Mouse (Mus musculus) forebrain, embryonic 15.5 days (tissue): Measurements from ENCODE around the gene Fam219a. TPM values are rescaled to one million over a fixed set of nuclear protein-coding genes. Genes with fewer than 3 reads are reported as not detected.

Experiments used
- ATAC-seq: fragments of 200-750 bp; cut with Nextera tagmentation; replicated peaks from 2 replicates; pipeline ENCODE4 v1.8.0; 2017; ENCODE audit warnings: mild to moderate bottlenecking, moderate TSS enrichment, moderate library complexity
- H3K27ac ChIP-seq: fragments of 300-500 bp; sonication (generic); replicated peaks from 2 replicates; pipeline ENCODE4 v1.5.1; 2015; ENCODE audit warnings: mild to moderate bottlenecking, inconsistent platforms
- H3K27me3 ChIP-seq: fragments of 300-500 bp; sonication (generic); 2 replicates; pipeline ENCODE4 v1.6.1; 2015; ENCODE audit warnings: inconsistent platforms
- H3K36me3 ChIP-seq: fragments of 300-500 bp; sonication (generic); 2 replicates; pipeline ENCODE4 v1.6.1; 2015; ENCODE audit warnings: mild to moderate bottlenecking, inconsistent platforms
- H3K4me1 ChIP-seq: fragments of 300-500 bp; sonication (generic); 2 replicates; pipeline ENCODE4 v1.6.1; 2015; ENCODE audit warnings: inconsistent platforms
- H3K4me2 ChIP-seq: fragments of 300-500 bp; sonication (generic); replicated peaks from 2 replicates; pipeline ENCODE4 v1.6.1; 2015; ENCODE audit warnings: mild to moderate bottlenecking, inconsistent platforms
- H3K4me3 ChIP-seq: fragments of 300-500 bp; sonication (generic); 2 replicates; pipeline ENCODE4 v1.5.1; 2015; ENCODE audit warnings: mild to moderate bottlenecking, inconsistent platforms
- H3K9ac ChIP-seq: fragments of 300-500 bp; sonication (generic); replicated peaks from 2 replicates; pipeline ENCODE4 v1.6.1; 2015; ENCODE audit warnings: mild to moderate bottlenecking, inconsistent platforms
- H3K9me3 ChIP-seq: fragments of 300-500 bp; sonication (generic); 2 replicates; pipeline ENCODE4 v1.6.1; 2016; ENCODE audit warnings: inconsistent platforms
- WGBS: fragments of 180-500 bp; shearing (Covaris S2); methylation state at CpG from one replicate; pipeline ENCODE4 v1.1.7; 2015; ENCODE audit warnings: mixed read lengths; 5-methylcytosine and 5-hydroxymethylcytosine counted together
- polyA plus RNA-seq: library from polyadenylated mRNA; unstranded; fragments of >200 nt; fragmentation: Nextera tagmentation; extraction: Ambion mirVana; gene quantifications from 2 replicates; pipeline ENCODE4 v1.2.1, GENCODE M21; 2015

Fam219a gene
- polyA plus RNA-seq, 1 experiment from 2014 or later, result 14.7 TPM

DNA sequence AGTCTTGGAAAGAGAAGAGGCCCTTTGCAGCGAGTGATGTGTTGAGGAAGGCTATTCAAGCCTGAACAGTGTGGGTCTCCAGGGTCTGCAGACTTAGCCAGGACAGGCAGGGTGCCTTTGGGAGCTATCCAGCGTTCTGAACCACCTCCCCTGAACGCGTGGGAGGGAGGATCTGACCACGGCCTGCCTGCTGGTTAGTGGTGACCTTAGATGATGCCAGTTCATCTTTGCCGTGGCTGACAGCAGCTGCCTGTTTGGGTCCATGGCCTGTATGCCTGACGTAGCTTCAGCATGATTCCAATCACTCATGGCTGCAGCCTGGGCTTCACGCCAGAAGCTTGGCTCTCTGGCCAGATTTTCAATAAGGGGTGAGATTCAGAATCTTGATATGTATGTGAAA lies 23.4 kb downstream of the Fam219a start:
- WGBS, result 8% methylated on average over 8 of the region's 8 CpGs
- peaks cover 25% of the 10 kb centered on the region for H3K4me1 ChIP-seq
- H3K27me3 ChIP-seq, result no peaks in the 10 kb centered on the region
- no peak overlapping the region for H3K4me2 ChIP-seq
- ATAC-seq, result no peak
- no peaks in the 10 kb centered on the region for H3K9me3 ChIP-seq
- H3K9ac ChIP-seq, result no peak overlapping the region
- no peak overlapping the region for H3K4me3 ChIP-seq
- no peak overlapping the region for H3K27ac ChIP-seq
- H3K36me3 ChIP-seq, result no peaks in the 10 kb centered on the region

DNA sequence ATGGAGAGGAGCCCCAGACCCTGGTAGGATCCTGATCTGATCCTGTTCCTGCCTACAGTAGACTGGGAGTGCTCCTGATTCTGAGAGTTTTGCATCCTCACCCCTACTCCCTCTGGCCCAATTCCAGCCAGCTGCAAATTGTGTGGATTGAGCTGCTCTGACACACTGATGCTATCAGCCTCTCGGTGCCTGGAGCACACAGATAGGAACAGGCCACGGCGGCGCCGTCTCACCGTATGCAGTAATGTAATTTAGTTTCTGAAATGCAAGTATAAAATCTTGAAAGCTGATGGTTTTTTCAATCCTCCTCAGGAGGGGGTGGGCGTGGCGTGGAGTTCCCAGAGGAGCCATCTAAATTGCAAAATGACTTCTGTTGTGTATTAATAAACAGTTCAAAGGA lies 27.2 kb downstream of the Fam219a start:
- Histone ChIP-seq H3K4me2 (no peak overlapping the region), H3K4me1 (peaks cover 21% of the 10 kb centered on the region), H3K4me3 (no peak overlapping the region), H3K27me3 (no peaks in the 10 kb centered on the region), H3K9me3 (no peaks in the 10 kb centered on the region), H3K27ac (no peak overlapping the region), H3K36me3 (no peaks in the 10 kb centered on the region), H3K9ac (no peak overlapping the region)
- WGBS, result 89% methylated on average over 8 of the region's 8 CpGs
- no peak for ATAC-seq

DNA sequence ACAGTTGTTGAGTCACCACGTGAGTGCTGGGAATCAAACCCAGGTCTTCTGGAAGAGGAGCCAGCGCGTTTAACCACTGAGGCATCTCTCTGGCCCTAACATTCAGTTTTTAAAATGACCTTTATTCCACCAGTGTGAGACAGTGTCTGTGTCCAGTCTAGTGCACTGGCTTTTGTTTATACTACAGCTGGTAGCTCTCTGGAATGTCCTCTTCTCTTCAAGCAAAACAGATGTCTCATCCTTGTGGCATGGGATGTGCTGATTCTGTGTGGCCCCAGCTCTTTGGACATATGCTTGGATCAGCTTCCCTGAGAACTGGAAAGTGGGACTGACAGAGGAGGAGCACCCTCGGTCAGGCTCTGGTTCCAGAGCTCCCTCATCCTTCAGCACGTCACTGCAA lies 34.5 kb downstream of the Fam219a start:
- H3K4me2 ChIP-seq, result no peak overlapping the region
- H3K9me3 ChIP-seq, result no peaks in the 10 kb centered on the region
- no peaks in the 10 kb centered on the region; the same call in 1 of the 2 replicates for H3K4me1 ChIP-seq
- no peak overlapping the region for H3K27ac ChIP-seq
- WGBS, result 83% methylated on average over 5 of the region's 5 CpGs
- H3K36me3 ChIP-seq, result no peaks in the 10 kb centered on the region
- no peak for ATAC-seq
- no peak overlapping the region for H3K4me3 ChIP-seq
- H3K27me3 ChIP-seq, result no peaks in the 10 kb centered on the region
- no peak overlapping the region for H3K9ac ChIP-seq

GRCm38 (mm10) chr4:41532420-41532819 lies 36.9 kb downstream of the Fam219a start:
- 35% methylated on average over 6 of the region's 6 CpGs for WGBS

GRCm38 (mm10) chr4:41527996-41528395 lies 41.3 kb downstream of the Fam219a start:
- H3K4me3 ChIP-seq, result no peak overlapping the region
- no peaks in the 10 kb centered on the region for H3K27me3 ChIP-seq
- no peak overlapping the region for H3K4me2 ChIP-seq
- H3K4me1 ChIP-seq, result peaks cover 29% of the 10 kb centered on the region
- 8% methylated on average over 8 of the region's 8 CpGs for WGBS
- no peak overlapping the region for H3K9ac ChIP-seq
- H3K36me3 ChIP-seq, result no peaks in the 10 kb centered on the region
- no peaks in the 10 kb centered on the region for H3K9me3 ChIP-seq
- no peak overlapping the region for H3K27ac ChIP-seq
- no peak for ATAC-seq

More at GRCm38 (mm10) chr4:41532420-41532819, 36.9 kb downstream of the Fam219a start:
- no peak for ATAC-seq
- Histone ChIP-seq H3K36me3 (no peaks in the 10 kb centered on the region), H3K4me1 (peaks cover 16% of the 10 kb centered on the region), H3K9me3 (no peaks in the 10 kb centered on the region), H3K9ac (no peak overlapping the region), H3K4me2 (no peak overlapping the region), H3K27ac (no peak overlapping the region), H3K4me3 (no peak overlapping the region), H3K27me3 (no peaks in the 10 kb centered on the region)

GRCm38 (mm10) chr4:41527076-41527475 lies 42.3 kb downstream of the Fam219a start:
- Histone ChIP-seq H3K36me3 (no peaks in the 10 kb centered on the region), H3K27me3 (no peaks in the 10 kb centered on the region), H3K4me2 (no peak overlapping the region), H3K27ac (0 out of 2 replicates have a peak overlapping the region, but pooled peaks have one; percentile 2), H3K9ac (0 out of 2 replicates have a peak overlapping the region, but pooled peaks have one; percentile 16), H3K9me3 (no peaks in the 10 kb centered on the region), H3K4me1 (peaks cover 33% of the 10 kb centered on the region), H3K4me3 (no peak overlapping the region)
- WGBS, result 12% methylated on average over 13 of the region's 13 CpGs
- no peak for ATAC-seq

DNA sequence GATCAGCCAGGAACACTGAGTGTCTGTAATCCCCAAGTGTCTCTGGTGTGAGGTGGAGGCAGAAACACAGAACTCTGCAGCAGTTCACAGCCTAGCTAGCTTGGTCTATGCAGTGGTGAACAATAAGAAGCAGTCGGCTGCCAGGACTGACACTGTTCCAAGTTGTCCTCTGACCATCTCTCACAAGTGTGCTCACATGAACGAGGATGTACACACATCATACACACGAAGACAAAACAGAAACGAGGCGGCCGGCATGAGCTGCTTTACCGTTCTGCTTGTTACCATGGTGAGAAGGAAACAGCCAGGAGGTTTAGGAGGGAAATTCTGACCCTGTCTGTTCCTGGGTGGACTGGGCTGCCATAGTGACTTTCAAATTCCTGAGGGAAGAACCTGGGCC lies 42.8 kb downstream of the Fam219a start:
- Histone ChIP-seq H3K9me3 (no peaks in the 10 kb centered on the region), H3K36me3 (no peaks in the 10 kb centered on the region), H3K4me3 (no peak overlapping the region), H3K27ac (no peak overlapping the region), H3K27me3 (no peaks in the 10 kb centered on the region), H3K9ac (0 out of 2 replicates have a peak overlapping the region, but pooled peaks have one; percentile 16), H3K4me2 (no peak overlapping the region), H3K4me1 (peaks cover 35% of the 10 kb centered on the region)
- ATAC-seq, result no peak; the same call in 1 of the 2 replicates
- 19% methylated on average over 7 of the region's 7 CpGs for WGBS

DNA sequence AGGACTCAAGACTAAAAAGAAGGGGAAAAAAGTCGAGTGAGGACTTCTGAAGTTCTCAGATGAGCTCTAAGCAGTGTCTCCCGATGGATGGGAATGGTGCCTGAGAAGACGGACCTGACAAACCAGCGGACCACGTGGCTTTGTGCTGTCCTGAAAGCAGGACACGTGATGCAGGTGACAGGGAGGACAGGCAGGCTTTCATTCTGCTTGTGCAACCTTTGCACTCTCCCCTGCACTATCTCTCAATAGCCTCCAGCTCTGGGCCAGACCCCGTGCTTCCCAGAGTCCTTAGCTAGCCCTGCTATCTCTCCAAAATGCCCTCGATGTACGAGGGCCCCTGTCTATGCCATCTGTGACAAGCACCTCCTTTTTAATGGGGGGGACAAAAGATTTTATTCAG lies 44.5 kb downstream of the Fam219a start:
- no peak overlapping the region for H3K27ac ChIP-seq
- H3K4me1 ChIP-seq, result peaks cover 35% of the 10 kb centered on the region
- no peaks in the 10 kb centered on the region for H3K27me3 ChIP-seq
- H3K9me3 ChIP-seq, result no peaks in the 10 kb centered on the region
- H3K9ac ChIP-seq, result no peak overlapping the region
- WGBS, result 75% methylated on average over 9 of the region's 9 CpGs
- no peak overlapping the region for H3K4me2 ChIP-seq
- ATAC-seq, result no peak
- no peak overlapping the region for H3K4me3 ChIP-seq
- no peaks in the 10 kb centered on the region for H3K36me3 ChIP-seq

DNA sequence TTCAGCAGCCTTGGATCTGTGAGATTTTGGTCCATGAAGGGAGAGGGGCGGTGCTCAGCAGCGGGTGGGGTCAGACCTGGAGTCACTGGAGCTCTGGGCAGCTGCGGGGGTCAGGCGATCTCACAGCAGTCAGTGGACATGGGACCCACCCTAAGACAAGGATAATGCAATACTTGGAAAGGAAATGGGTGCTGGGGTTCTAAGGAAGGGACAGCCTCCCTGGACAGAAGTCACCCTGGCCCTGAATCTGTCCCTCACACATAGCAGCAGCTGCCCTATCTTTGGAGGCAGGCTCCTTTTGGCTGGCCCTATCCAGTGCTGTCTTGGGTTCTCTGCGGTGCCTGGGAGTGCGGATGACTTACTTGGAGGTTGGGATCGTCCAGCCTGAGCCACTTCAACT lies 45.5 kb downstream of the Fam219a start:
- no peak for ATAC-seq
- Histone ChIP-seq H3K36me3 (no peaks in the 10 kb centered on the region), H3K9me3 (no peaks in the 10 kb centered on the region), H3K27me3 (no peaks in the 10 kb centered on the region), H3K9ac (no peak overlapping the region), H3K27ac (no peak overlapping the region), H3K4me1 (peaks cover 31% of the 10 kb centered on the region), H3K4me2 (no peak overlapping the region), H3K4me3 (no peak overlapping the region)
- WGBS, result 85% methylated on average over 7 of the region's 7 CpGs

GRCm38 (mm10) chr4:41522788-41523187 lies 46.5 kb downstream of the Fam219a start:
- no peaks in the 10 kb centered on the region for H3K27me3 ChIP-seq
- no peak overlapping the region for H3K9ac ChIP-seq
- no peak for ATAC-seq
- H3K4me3 ChIP-seq, result no peak overlapping the region
- no peak overlapping the region for H3K4me2 ChIP-seq
- H3K9me3 ChIP-seq, result no peaks in the 10 kb centered on the region
- H3K36me3 ChIP-seq, result no peaks in the 10 kb centered on the region
- H3K27ac ChIP-seq, result no peak overlapping the region
- 50% methylated on average over 5 of the region's 5 CpGs for WGBS
- H3K4me1 ChIP-seq, result peaks cover 22% of the 10 kb centered on the region

DNA sequence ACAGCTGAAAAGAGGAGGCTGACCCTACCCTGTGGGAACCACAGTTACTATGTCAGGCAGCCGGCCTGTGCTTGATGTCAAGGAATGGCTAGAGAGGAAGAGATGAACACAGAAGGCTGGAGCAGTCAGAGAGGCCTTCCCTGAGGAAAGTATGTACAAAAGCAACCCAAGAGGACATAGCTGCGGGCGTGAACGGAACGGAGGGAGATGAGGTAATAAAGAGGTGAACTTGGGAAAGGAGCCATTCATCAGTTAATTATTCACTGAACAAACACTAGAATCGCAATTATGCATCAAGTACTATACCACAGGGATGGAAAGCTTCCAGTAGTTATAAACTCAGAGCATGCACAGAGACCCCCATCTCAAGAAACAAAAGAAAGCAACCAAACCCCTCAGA lies 47.2 kb downstream of the Fam219a start:
- Histone ChIP-seq H3K27ac (no peak overlapping the region), H3K9ac (no peak overlapping the region), H3K4me2 (no peak overlapping the region), H3K4me1 (peaks cover 16% of the 10 kb centered on the region), H3K9me3 (no peaks in the 10 kb centered on the region), H3K36me3 (no peaks in the 10 kb centered on the region), H3K27me3 (no peaks in the 10 kb centered on the region), H3K4me3 (no peak overlapping the region)
- ATAC-seq, result no peak
- WGBS, result 35% methylated on average over 6 of the region's 6 CpGs

GRCm38 (mm10) chr4:41520641-41521040 lies 48.7 kb downstream of the Fam219a start:
- no peak overlapping the region for H3K27ac ChIP-seq
- H3K9me3 ChIP-seq, result no peaks in the 10 kb centered on the region
- H3K4me2 ChIP-seq, result no peak overlapping the region
- H3K36me3 ChIP-seq, result no peaks in the 10 kb centered on the region
- no peaks in the 10 kb centered on the region for H3K27me3 ChIP-seq
- ATAC-seq, result no peak
- H3K4me1 ChIP-seq, result peaks cover 6% of the 10 kb centered on the region; the same call in 1 of the 2 replicates
- H3K9ac ChIP-seq, result no peak overlapping the region
- 49% methylated on average over 14 of the region's 14 CpGs for WGBS
- H3K4me3 ChIP-seq, result no peak overlapping the region

DNA sequence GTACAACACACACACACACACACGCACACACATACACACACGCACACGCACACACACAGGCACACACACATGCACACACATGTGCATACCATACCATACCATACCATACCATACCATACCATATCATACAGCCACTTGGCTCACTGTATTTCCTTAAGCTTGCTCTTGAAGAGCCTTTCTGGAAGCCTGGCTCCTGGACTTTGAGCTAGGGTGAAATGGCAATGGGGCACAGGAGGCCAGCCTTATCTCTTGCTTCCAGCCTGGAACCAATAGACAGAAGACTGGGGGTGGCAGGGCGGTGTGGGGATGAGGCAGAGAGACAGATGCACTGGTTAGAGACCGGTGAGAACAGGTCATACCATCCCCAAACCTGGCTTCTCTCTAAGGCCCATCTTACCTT lies 50.1 kb downstream of the Fam219a start:
- Histone ChIP-seq H3K27ac (no peak overlapping the region), H3K27me3 (no peaks in the 10 kb centered on the region), H3K4me3 (no peak overlapping the region), H3K9me3 (no peaks in the 10 kb centered on the region), H3K4me2 (no peak overlapping the region), H3K36me3 (no peaks in the 10 kb centered on the region), H3K4me1 (peaks cover 6% of the 10 kb centered on the region; the same call in 1 of the 2 replicates), H3K9ac (no peak overlapping the region)
- no peak for ATAC-seq
- WGBS, result 96% methylated on average over 5 of the region's 5 CpGs
